Comparison of ENCODE assay signal across 9 mouse cellular contexts in the genomic region with DNA sequence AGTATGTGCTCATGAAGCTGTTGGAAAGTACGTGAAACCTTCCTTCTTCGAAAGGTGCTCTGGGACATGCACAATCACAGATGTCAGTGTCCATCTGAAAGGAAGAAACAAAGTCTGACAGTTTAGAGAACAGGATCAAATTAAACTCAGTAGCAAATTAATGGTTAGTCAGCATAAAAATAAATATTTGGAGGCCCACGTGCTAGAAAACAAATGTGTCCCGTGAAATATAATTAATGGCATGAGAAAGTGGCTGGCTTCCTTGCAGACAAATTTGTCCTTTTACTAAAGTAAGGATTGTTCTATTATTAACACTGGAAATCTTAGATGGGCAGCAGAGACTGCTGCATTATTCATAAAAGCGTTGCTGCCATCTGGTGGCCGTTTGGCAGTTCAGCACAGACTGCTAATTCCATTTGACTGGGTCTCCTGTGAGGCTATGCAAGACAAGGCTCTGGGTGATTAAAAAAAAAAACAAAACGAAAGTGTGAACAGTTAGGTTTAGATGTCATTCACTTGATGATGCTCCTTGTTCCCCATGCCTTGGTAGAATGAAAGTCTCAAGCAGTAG.
DNase-seq lines count a peak whose midpoint lies in the region; ATAC-seq lines count a peak whose summit lies in the region.
"Had no signal": no experiment of that assay in that cellular context is flagged by ENCODE, and none has a peak within 500 bp of the region (broad histone marks: within the 10 kb centered on the region; RNA-seq: fewer than 3 reads in every experiment).

No protein-coding gene starts in this region.

- no peak overlapping the region for H3K4me2 ChIP-seq in hindbrain, embryonic 12.5 days (replicated peaks)

- no peaks in the 10 kb centered on the region for H3K36me3 ChIP-seq in hindbrain, embryonic 12.5 days

- H3K4me3 ChIP-seq in hindbrain, embryonic 12.5 days = no peak overlapping the region

- no peak overlapping the region for H3K27ac ChIP-seq in hindbrain, embryonic 12.5 days
- H3K27ac ChIP-seq: macrophage had no signal

- no peaks in the 10 kb centered on the region for H3K4me1 ChIP-seq in hindbrain, embryonic 12.5 days

- DNase-seq in MEL-GATA-1-ER (ENCODE audit: extremely low read depth, low read depth) = peak; percentile 57
- peak; percentile 70 to 77 for DNase-seq in cerebellum, adult 18-20 months
- DNase-seq in layer of hippocampus, adult 9-10 months (ENCODE audit: low spot score) = peak; percentile 77
- DNase-seq in lung, postnatal 14 days = peak; percentile 84
- peak; percentile 84 for DNase-seq in retina, postnatal 1 day
- DNase-seq in thymus, postnatal 36 days = peak; percentile 56 to 63

- H3K9ac ChIP-seq in hindbrain, embryonic 12.5 days = no peak overlapping the region

- WGBS in hindbrain, embryonic 12.5 days = 25% methylated on average over 7 of the region's 7 CpGs

- no peaks in the 10 kb centered on the region for H3K9me3 ChIP-seq in hindbrain, embryonic 12.5 days (replicated peaks)

- no peaks in the 10 kb centered on the region for H3K27me3 ChIP-seq in hindbrain, embryonic 12.5 days

- peak; percentile 90 for ATAC-seq in frontal cortex, adult (ENCODE audit: low TSS enrichment)
- ATAC-seq in hindbrain, embryonic 12.5 days (ENCODE audit: low FRiP score) = peak; percentile 89; the same call in 1 of the 2 replicates
